Mouse (Mus musculus) G1E-ER4 (cell line): ENCODE data around the gene Prpf4b. TPM values are rescaled to one million over a fixed set of nuclear protein-coding genes. Genes with fewer than 3 reads are reported as not detected.

Experiments
- GATA1 ChIP-seq: IDR thresholded peaks from one replicate; pipeline ENCODE4 v1.8.0; 2012; ENCODE audit warnings: low read length, inconsistent platforms
- polyA plus RNA-seq: library from polyadenylated mRNA; stranded (reverse); fragments of >175 nt; gene quantifications from 2 replicates; pipeline ENCODE4 v1.2.3, GENCODE M21; 2012

The Prpf4b gene
- polyA plus RNA-seq, result 22.7 and 37.2 TPM in 2 replicates

DNA sequence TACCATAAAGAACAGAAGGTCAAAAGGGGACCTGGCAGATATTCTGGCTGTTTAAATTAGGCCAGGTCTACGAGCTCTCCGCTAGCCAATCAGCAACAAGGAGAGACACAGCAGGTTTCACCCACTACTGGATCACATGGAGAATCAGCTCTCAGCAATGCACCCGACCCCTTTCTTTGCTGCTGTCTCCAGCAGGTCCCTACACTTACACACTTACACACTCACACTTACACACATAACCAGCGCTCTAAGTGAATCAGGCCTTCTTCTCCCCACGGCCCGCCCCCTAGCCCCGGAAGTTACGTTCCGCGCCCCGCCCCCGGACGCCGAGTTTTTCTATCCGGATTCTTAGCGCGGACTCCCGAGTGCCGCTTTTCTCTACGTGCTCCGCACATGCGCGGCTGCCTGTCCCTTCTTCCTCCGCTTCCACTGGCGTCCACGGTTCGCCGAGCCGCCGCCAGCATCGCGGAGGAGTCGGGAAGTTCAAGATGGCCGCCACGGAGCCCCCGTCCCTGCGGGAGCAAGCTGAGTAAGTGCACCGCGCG is at the start of gene Prpf4b:
Prpf4b (plus strand) TSS at position 137 of the 545 bp plus-strand sequence.
- TF ChIP-seq GATA1, result no peak

DNA sequence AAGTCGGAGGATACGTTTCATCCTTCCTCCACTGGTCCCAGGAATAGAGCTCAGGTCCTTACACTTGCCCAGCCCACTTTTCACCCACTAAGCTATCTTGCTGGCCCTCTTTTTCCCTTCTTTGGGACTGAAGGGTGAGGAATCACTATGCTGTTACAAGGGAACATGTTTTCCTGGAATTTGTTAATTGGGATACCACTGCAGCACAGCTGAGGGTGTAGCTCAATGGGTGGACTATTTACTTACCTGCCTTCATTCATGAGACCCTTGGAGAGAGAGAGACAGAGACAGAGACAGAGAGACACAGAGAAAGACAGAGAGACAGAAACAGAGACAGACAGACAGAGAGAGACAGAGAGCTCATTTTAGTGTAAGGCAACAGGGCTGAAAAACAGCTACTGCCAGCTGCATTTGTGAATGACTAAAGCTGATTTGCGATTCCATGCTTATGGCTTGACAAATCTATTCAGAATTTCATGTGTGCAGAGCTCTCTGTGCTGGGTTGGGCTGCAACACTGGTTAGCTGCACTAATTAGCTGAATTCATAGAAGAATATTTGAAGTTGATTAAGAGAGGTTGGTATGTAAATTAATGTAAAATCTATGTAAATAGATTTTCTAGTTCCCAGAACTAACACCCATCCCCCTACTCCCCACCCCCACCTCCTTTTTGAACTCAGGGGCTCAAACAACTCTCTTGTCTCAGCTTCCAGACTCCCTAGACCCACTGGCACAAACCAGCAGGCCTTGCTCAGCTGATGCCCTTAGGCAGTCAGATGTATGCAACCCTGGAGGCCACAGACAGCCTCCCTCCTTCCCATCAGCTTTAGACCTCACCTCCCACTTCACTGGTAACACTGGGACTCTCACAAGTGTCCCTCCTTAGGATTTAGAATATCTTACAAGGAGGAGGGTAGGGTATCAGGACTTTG is 48.1 kb upstream of the Prpf4b start:
- no peak for TF ChIP-seq GATA1

DNA sequence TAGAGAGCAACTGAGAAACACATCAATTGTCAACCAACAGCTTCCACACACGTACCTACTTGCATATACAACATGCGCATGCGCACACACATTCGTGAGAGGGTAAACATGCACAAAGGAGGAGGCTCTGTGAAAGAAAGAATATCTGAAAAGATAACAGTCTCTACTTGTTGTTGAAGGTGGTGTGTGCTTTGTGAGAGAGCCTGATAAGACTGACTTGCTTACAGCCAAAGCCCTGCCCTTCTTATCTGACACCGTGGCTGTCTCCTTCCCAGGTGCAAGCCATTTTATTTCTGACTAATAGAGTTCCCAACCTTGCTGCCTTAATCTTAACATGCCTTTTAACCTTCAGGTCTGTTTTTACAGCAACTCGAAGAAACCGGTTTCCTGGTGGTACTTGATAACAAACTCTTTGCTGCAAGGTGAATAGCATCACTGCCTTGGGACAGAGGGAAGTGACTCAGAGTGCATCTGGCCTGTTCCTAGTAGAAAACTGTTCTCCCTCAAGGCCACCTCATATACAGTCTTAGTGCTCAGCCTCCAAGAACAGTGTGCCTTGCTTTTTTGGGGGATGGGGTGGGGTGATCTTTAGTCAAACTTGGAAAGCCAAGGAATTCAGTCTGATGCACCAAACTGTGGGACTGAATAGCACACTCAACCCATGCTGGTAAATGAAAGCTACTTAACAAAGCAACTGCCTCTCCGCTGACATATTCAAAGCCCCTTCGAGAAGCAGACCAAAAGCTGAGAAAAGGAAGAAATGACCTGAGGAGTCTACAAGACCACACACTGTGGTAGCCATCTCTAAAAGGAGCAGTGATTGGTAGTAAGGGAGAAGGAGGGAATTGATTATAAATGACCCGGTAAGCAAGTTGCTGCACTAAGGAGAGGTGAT is 46.9 kb upstream of the Prpf4b start:
- TF ChIP-seq GATA1, result peak; percentile 21

DNA sequence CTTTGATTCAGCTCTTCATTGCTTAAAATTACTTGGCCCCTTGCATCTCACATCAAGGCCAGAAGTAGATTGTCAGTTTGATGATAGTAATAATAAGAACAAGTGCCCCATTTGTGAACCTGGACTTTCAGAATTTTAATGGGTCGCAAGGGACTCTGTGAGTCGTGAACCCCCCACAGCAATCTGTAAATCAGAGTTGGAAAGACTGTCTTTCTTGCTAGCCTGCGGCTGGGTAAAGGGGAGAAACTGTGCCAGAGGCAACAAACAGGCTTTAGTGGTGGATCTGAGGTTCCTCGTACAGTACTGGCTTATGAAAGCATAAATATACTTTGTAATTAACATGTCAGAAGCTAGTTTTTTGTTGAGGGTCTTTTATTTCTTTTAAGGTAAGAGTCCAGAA is 32.3 kb upstream of the Prpf4b start:
- TF ChIP-seq GATA1, result no peak

DNA sequence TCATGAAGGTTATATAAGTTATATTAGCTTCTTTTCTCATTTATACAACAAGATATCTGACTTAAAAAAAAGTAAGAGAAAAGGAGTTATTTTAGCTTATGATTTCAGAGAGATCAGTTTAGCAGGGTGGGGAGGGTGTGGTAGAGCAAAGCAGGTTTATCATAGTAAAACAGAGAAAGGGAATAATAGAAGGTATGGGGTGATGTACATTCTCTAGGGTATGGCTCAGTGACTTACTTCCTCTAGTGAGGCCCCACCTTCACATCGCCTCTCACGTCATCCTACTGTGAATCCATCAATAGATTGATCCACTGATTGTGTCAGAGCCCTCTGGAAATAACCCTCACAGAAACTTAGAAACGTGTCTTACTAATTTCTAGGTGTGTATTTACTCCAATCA is 24.3 kb upstream of the Prpf4b start:
- no peak for TF ChIP-seq GATA1

DNA sequence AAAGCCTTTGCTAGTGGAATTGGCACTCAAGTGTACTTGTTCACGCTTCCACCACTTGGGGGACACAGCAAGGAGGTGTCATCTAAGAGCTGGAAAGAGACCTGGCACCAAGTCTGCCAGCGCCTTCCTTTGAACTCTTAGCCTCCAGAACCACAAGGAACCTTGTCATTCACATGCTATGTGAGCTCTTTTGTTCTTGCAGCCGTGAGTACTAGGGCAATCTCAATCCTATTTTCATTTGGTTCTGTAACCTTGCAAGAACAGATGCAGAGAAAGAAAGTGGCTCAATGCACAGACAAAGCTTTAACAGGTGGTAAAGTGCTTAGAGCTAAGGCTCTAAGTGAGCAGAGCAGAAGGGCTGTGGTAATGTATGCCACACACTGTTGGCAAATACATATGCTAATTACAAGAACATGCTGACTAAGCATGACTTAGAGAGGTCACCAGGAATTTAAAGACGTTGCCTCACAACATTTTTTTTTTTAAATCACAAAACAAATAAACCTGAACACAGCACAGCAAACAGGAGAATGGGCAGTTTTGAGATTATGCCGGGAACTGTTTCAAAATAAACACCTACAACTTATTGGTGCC is 23.8 kb upstream of the Prpf4b start:
- TF ChIP-seq GATA1, result no peak

DNA sequence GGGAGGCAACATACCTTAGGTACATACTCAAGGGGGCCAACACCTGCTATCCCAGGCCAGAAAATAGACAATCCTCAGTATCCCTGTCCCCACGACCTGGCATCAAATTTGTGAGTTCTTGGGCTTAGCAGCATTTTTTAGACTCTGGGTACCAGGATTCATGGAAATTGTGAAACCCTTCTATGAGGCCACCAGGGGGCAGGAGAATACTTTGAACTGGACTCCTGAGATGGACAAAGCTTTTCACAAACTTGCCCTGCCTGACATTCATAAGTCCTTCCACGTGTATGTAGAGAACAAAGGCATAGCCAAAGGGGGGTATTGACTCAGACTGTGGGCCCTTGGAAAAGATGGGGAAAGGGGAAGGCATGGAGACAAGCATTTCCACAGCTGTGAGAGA is 17.6 kb upstream of the Prpf4b start:
- no peak for TF ChIP-seq GATA1

DNA sequence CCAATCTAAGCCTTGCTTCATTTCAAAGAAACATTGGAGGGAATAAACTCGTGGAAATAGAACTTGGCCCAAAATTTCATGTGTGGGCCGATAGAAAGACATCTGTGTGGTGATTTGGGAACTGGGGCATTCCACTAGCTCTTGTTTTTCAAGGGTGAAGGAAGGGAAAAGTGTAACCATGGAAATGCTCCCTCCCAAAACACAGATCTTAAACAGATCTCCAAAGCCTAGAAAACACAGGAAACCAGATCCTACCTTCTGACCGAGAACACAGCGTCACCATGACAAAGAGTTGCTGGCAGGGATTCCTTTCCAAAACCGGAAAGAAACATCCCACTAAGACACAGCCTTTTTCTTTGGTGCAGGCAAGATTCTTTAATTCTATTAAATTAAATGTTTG is 15.7 kb upstream of the Prpf4b start:
- no peak for TF ChIP-seq GATA1

DNA sequence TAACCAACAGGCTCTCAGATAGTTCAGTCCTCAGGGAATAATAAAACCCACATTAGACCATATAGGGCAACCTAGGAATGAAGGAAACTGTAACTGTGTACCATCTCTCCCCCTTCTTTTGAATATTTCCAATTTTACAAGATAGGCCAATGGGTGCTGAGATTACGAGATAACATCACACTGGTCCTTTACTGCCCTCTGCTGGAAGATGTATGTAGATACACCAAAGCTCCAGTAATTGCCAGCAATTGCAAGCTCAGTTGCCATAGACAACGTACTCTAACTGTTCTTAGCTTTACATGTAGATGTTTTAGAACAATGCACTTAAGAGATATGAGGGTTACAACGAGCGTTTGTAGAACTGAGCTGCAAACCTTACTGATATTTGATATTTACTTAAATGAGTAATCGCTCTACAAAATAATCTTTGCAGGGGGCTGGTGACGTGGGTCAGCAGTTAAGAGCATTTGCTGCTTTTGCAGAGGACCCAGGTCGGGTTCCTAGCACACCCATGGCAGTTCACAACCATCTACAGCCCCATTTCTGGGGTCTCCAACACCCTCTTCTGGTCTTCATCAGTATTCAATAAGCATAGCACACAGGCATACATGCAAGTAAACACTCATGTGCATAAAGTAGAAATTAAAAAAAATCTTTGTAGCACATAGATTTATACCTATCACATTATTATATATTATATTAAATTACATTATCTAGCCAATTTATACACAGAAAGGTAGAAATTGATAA is 10.5 kb upstream of the Prpf4b start:
- TF ChIP-seq GATA1, result peak; percentile 38

DNA sequence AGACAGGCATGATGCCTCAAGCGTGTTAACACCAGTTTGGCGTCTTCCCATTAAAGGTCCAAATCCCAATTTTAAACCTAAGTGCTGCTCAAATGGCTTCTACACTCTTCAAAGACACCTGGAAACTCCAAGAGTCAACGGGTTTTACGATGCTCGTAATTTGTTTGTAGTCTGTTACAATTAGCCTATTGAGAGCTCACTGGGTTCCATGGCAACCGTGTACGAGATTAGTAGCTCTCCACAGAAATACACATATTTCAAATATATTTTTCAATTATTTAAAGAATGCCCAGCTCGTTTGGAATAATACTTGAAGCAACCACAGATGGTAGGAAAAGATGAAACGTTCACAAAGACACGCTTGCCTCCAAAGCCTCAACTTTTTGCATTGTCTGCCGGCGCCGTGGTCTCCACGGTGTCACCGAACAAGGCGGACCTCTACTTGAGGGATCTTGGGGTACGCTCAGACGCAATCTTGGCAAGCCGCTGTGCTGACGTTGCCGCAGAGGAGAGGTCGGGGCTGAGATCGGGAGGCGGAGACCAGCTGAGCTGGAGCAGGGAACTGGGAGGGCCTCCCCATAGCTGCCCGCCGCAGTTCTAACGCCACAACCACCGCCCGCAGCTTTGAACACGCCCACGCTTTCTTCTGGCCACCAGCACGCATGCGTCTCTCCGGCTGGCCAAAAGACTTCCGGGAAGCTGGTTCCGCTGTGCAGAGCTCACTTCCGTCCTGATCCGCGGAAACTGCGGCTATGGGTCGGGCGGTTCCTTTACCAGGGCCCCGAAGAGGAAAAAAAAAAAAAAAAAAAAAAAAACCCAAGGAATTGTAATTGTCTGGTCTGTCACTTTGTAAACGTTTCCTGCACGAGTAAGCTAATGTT is 1.1 kb upstream of the Prpf4b start:
- no peak for TF ChIP-seq GATA1

DNA sequence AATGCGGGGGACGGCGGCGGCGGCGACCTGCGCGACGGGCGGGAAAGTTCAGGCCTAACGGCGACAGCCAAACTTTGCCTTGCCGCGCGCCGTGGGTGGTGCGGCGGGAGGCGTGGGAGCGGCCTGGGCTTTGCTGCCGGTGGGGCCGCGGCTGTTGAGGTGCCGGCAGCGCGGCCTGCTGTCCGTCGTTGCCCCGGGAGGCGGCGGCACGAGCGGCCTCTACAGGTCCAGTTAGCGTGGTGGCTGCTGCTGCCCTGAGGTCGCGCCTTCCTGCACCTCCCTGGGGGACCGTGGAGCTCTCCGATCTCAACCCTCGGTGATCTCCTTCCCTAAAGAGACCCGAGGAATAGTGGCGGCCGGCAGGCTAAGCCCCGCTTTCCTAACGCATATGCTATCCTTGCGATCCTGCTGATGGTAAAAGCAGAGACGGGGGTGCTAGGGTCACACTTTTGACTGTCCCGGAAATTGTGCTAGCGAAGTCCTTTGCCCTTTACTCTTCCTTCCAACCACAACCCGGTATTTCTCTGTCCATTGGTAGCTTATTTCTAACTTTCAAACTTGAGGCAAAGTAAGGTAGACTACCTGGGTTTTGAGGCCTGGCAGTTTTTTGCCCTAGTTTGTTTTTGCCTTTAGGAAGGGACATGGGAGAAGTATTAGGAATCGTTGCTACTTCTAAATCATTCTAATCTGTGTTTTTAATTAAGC is 791 bp downstream of the Prpf4b start:
- TF ChIP-seq GATA1, result no peak

DNA sequence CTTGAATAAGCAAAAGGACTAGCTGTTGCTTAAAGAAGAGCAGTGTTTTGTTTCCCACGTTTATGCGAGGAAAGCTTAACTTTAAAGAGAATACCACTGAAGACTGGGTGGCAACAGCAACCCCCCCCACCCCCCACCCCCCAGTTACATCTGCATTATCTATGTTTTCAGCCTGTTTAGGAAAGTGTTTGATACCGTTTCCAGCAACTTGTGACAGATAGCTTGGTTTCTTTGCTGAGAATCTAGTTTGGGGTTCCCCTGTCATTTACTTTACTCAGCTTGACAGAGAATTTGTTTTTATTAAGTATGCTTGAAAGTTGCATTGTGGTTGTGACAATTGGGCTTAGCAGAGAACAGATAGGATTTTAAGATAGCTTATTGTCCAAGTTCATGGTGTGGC is 1.4 kb downstream of the Prpf4b start:
- TF ChIP-seq GATA1, result no peak

DNA sequence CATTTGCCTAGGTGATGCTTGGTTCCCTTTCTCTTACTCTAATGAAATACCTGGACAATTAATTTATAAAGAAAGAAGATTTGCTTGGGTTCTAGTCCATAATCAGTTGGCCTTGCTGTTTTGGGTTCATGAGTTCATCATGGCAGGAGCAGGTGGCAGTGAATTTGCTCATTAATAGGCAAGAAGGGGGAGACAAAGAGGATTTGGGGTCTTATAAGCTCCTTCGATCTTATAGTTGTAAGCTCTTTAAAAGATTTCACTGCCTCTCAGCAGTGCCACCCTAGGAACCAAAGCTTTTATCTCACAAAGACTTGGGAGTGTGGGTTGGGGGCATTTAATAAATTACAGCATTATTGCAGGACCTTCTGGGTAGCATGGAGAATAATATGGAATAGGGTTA is 17.8 kb downstream of the Prpf4b start:
- TF ChIP-seq GATA1, result no peak
